ENCODE assay signal across 31 mouse cellular contexts in genomic region chr14:48657241-48657640, GRCm38 (mm10). TPM values are rescaled to one million over a fixed set of nuclear protein-coding genes. Genes with fewer than 3 reads are reported as not detected.
DNase-seq lines count a peak whose midpoint lies in the region; ATAC-seq and TF ChIP-seq lines count a peak whose summit lies in the region.
"Had no signal": no experiment of that assay in that cellular context is flagged by ENCODE, and none has a peak within 500 bp of the region (broad histone marks: within the 10 kb centered on the region; RNA-seq: fewer than 3 reads in every experiment).

No protein-coding gene starts in this region.

- WGBS in forebrain, embryonic 12.5 days: 75% methylated on average over 6 of the region's 6 CpGs
- 72% methylated on average over 6 of the region's 6 CpGs for WGBS in forebrain, embryonic 14.5 days
- WGBS in midbrain, embryonic 11.5 days: 63% methylated on average over 6 of the region's 6 CpGs
- 39% methylated on average over 6 of the region's 6 CpGs for WGBS in midbrain, embryonic 14.5 days
- 52% methylated on average over 6 of the region's 6 CpGs for WGBS in midbrain, postnatal 0 days
- WGBS in heart, embryonic 11.5 days (ENCODE audit: insufficient replicate concordance): 62% methylated on average over 6 of the region's 6 CpGs

- H3K4me2 ChIP-seq in forebrain, embryonic 12.5 days: peak overlapping the region; percentile 15
- H3K4me2 ChIP-seq in forebrain, embryonic 14.5 days (ENCODE audit: low read length): no peak overlapping the region
- peak overlapping the region; percentile 100 for H3K4me2 ChIP-seq in midbrain, embryonic 11.5 days
- H3K4me2 ChIP-seq in midbrain, embryonic 14.5 days (ENCODE audit: low read length): peak overlapping the region; percentile 86
- peak overlapping the region; percentile 40 for H3K4me2 ChIP-seq in midbrain, postnatal 0 days (ENCODE audit: low read depth, low read length, poor library complexity, severe bottlenecking)
- H3K4me2 ChIP-seq in heart, embryonic 11.5 days: no peak overlapping the region
- H3K4me2 ChIP-seq: embryonic facial prominence, embryonic 12.5 days; embryonic facial prominence, embryonic 15.5 days; forebrain, embryonic 15.5 days; heart, embryonic 13.5 days; hindbrain, embryonic 12.5 days; hindbrain, embryonic 15.5 days had no signal

- H3K9ac ChIP-seq in forebrain, embryonic 12.5 days: no peak overlapping the region
- no peak overlapping the region for H3K9ac ChIP-seq in forebrain, embryonic 14.5 days (ENCODE audit: low read length)
- H3K9ac ChIP-seq in midbrain, embryonic 11.5 days (ENCODE audit: low read length): peak overlapping the region; percentile 29; the same call in 1 of the 2 replicates
- no peak overlapping the region for H3K9ac ChIP-seq in midbrain, embryonic 14.5 days (replicated peaks; ENCODE audit: low read length)
- H3K9ac ChIP-seq in midbrain, postnatal 0 days (replicated peaks; ENCODE audit: low read length, poor library complexity, severe bottlenecking): no peak overlapping the region
- H3K9ac ChIP-seq in heart, embryonic 11.5 days (ENCODE audit: low read depth, low read length): no peak overlapping the region
- H3K9ac ChIP-seq: embryonic facial prominence, embryonic 12.5 days; embryonic facial prominence, embryonic 15.5 days; forebrain, embryonic 15.5 days; heart, embryonic 13.5 days; hindbrain, embryonic 12.5 days; hindbrain, embryonic 15.5 days had no signal

- ATAC-seq in forebrain, embryonic 12.5 days (ENCODE audit: low FRiP score): no peak
- no peak for ATAC-seq in forebrain, embryonic 14.5 days
- no peak for ATAC-seq in midbrain, embryonic 11.5 days (ENCODE audit: low FRiP score)
- no peak for ATAC-seq in midbrain, embryonic 14.5 days (ENCODE audit: low FRiP score, low TSS enrichment)
- ATAC-seq in midbrain, postnatal 0 days (ENCODE audit: low FRiP score): no peak
- ATAC-seq in heart, embryonic 11.5 days (replicated peaks; ENCODE audit: insufficient number of reproducible peaks, low FRiP score, low TSS enrichment): no peak
- ATAC-seq: CD4-positive, CD25-positive, alpha-beta regulatory T cell, adult 4 months; forebrain, embryonic 15.5 days had no signal

- H3K9me3 ChIP-seq in forebrain, embryonic 12.5 days: no peaks in the 10 kb centered on the region
- no peaks in the 10 kb centered on the region for H3K9me3 ChIP-seq in forebrain, embryonic 14.5 days (replicated peaks; ENCODE audit: control insufficient read depth, low read length)
- no peaks in the 10 kb centered on the region for H3K9me3 ChIP-seq in midbrain, embryonic 11.5 days (ENCODE audit: control insufficient read depth, low read length)
- H3K9me3 ChIP-seq in midbrain, embryonic 14.5 days (ENCODE audit: control insufficient read depth, low read length): no peaks in the 10 kb centered on the region
- H3K9me3 ChIP-seq in midbrain, postnatal 0 days (ENCODE audit: low read length): no peaks in the 10 kb centered on the region
- no peaks in the 10 kb centered on the region for H3K9me3 ChIP-seq in heart, embryonic 11.5 days (replicated peaks; ENCODE audit: control insufficient read depth, low read length)
- H3K9me3 ChIP-seq: embryonic facial prominence, embryonic 12.5 days; embryonic facial prominence, embryonic 15.5 days; forebrain, embryonic 15.5 days; heart, embryonic 13.5 days; hindbrain, embryonic 12.5 days; hindbrain, embryonic 15.5 days had no signal

- no peak overlapping the region for H3K4me3 ChIP-seq in forebrain, embryonic 12.5 days (replicated peaks)
- H3K4me3 ChIP-seq in forebrain, embryonic 14.5 days (ENCODE audit: low read depth, low read length): no peak overlapping the region
- 0 out of 2 replicates have a peak overlapping the region, but pooled peaks have one; percentile 6 for H3K4me3 ChIP-seq in midbrain, embryonic 11.5 days (ENCODE audit: low read depth, low read length)
- peak overlapping the region; percentile 16 for H3K4me3 ChIP-seq in midbrain, embryonic 14.5 days (replicated peaks; ENCODE audit: low read depth, low read length)
- H3K4me3 ChIP-seq in midbrain, postnatal 0 days (ENCODE audit: low read depth, low read length): no peak overlapping the region
- H3K4me3 ChIP-seq in heart, embryonic 11.5 days (ENCODE audit: low read depth, low read length): no peak overlapping the region
- H3K4me3 ChIP-seq: embryonic facial prominence, embryonic 12.5 days; embryonic facial prominence, embryonic 15.5 days; forebrain, embryonic 15.5 days; heart, embryonic 13.5 days; hindbrain, embryonic 12.5 days; hindbrain, embryonic 15.5 days had no signal

- H3K4me1 ChIP-seq in forebrain, embryonic 12.5 days: peaks cover 72% of the 10 kb centered on the region
- H3K4me1 ChIP-seq in forebrain, embryonic 14.5 days (ENCODE audit: control insufficient read depth, insufficient read depth, low read length): peaks cover 5% of the 10 kb centered on the region; the same call in 1 of the 2 replicates
- H3K4me1 ChIP-seq in midbrain, embryonic 11.5 days (ENCODE audit: control insufficient read depth, insufficient read depth, low read length): peaks cover 70% of the 10 kb centered on the region
- peaks cover 23% of the 10 kb centered on the region for H3K4me1 ChIP-seq in midbrain, embryonic 14.5 days (ENCODE audit: control insufficient read depth, insufficient read depth, low read length)
- H3K4me1 ChIP-seq in midbrain, postnatal 0 days (ENCODE audit: insufficient read depth, low read length): no peaks in the 10 kb centered on the region
- H3K4me1 ChIP-seq in heart, embryonic 11.5 days (ENCODE audit: control insufficient read depth, insufficient read depth, low read length): peaks cover 9% of the 10 kb centered on the region; the same call in 1 of the 2 replicates

- peaks cover 98% of the 10 kb centered on the region for H3K27me3 ChIP-seq in forebrain, embryonic 12.5 days
- peaks cover 94% of the 10 kb centered on the region for H3K27me3 ChIP-seq in forebrain, embryonic 14.5 days (replicated peaks; ENCODE audit: control insufficient read depth, insufficient read depth, low read length)
- peaks cover 4% of the 10 kb centered on the region; the same call in 1 of the 2 replicates for H3K27me3 ChIP-seq in midbrain, embryonic 11.5 days (ENCODE audit: control insufficient read depth, insufficient read depth, low read length)
- peaks cover 34% of the 10 kb centered on the region for H3K27me3 ChIP-seq in midbrain, embryonic 14.5 days (ENCODE audit: control insufficient read depth, insufficient read depth, low read length)
- H3K27me3 ChIP-seq in midbrain, postnatal 0 days (ENCODE audit: insufficient read depth, low read length): peaks cover 35% of the 10 kb centered on the region
- peaks cover 92% of the 10 kb centered on the region for H3K27me3 ChIP-seq in heart, embryonic 11.5 days (ENCODE audit: control insufficient read depth, insufficient read depth, low read length)

- H3K36me3 ChIP-seq in forebrain, embryonic 12.5 days (replicated peaks): no peaks in the 10 kb centered on the region
- H3K36me3 ChIP-seq in forebrain, embryonic 14.5 days (ENCODE audit: control insufficient read depth, insufficient read depth, low read length): no peaks in the 10 kb centered on the region
- peaks cover 7% of the 10 kb centered on the region; the same call in 1 of the 2 replicates for H3K36me3 ChIP-seq in midbrain, embryonic 11.5 days (ENCODE audit: control insufficient read depth, insufficient read depth, low read length)
- H3K36me3 ChIP-seq in midbrain, embryonic 14.5 days (ENCODE audit: control insufficient read depth, insufficient read depth, low read length): peaks cover 18% of the 10 kb centered on the region
- H3K36me3 ChIP-seq in midbrain, postnatal 0 days (ENCODE audit: insufficient read depth, low read length): no peaks in the 10 kb centered on the region
- no peaks in the 10 kb centered on the region for H3K36me3 ChIP-seq in heart, embryonic 11.5 days (ENCODE audit: control insufficient read depth, insufficient read depth, low read length)
- H3K36me3 ChIP-seq: embryonic facial prominence, embryonic 12.5 days; embryonic facial prominence, embryonic 15.5 days; forebrain, embryonic 15.5 days; heart, embryonic 13.5 days; hindbrain, embryonic 12.5 days; hindbrain, embryonic 15.5 days had no signal

- no peak for TF ChIP-seq CTCF in midbrain, postnatal 0 days (IDR thresholded peaks at IDR 0.05)

- DNase-seq in forebrain, embryonic 14.5 days (ENCODE audit: low spot score): no peak
- DNase-seq in midbrain, embryonic 11.5 days (ENCODE audit: low spot score, missing footprints): peak; percentile 91
- peak; percentile 38 for DNase-seq in midbrain, embryonic 14.5 days
- no peak for DNase-seq in midbrain, postnatal 0 days (ENCODE audit: low spot score)
- no peak for DNase-seq in left cerebral cortex, adult 9 months (ENCODE audit: low spot score in 2 of 2)
- no peak for DNase-seq in adrenal gland, postnatal 10 days
- DNase-seq: adrenal gland, adult 2 months; adrenal gland, postnatal 36 days; cerebellum, adult 11 months; cerebellum, adult 2 months; cerebellum, adult 9-11 months; cerebellum, postnatal 25 days; gastrocnemius, postnatal 25 days; heart, adult 18-20 months; heart, postnatal 14 days had no signal

- no peak overlapping the region for H3K27ac ChIP-seq in forebrain, embryonic 12.5 days
- H3K27ac ChIP-seq in forebrain, embryonic 14.5 days (ENCODE audit: low read depth, low read length): no peak overlapping the region
- no peak overlapping the region for H3K27ac ChIP-seq in midbrain, embryonic 11.5 days (ENCODE audit: low read depth, low read length)
- no peak overlapping the region; the same call in 1 of the 2 replicates for H3K27ac ChIP-seq in midbrain, embryonic 14.5 days (replicated peaks; ENCODE audit: low read depth, low read length)
- H3K27ac ChIP-seq in midbrain, postnatal 0 days (ENCODE audit: low read depth, low read length): no peak overlapping the region
- no peak overlapping the region for H3K27ac ChIP-seq in heart, embryonic 11.5 days (ENCODE audit: low read depth, low read length)
- H3K27ac ChIP-seq: embryonic facial prominence, embryonic 12.5 days; embryonic facial prominence, embryonic 15.5 days; forebrain, embryonic 15.5 days; heart, embryonic 13.5 days; hindbrain, embryonic 12.5 days; hindbrain, embryonic 15.5 days had no signal

RNA-seq across cellular contexts. Expression of gene Otx2, which starts 16.4 kb away (rescaled TPM):
- 56.7 and 59.3 TPM in 2 replicates for polyA plus RNA-seq in forebrain, embryonic 12.5 days (2016; fragmentation: Nextera tagmentation; extraction: Ambion mirVana)
- polyA plus RNA-seq in forebrain, embryonic 14.5 days (2014; fragmentation: Nextera tagmentation; extraction: Ambion mirVana): 18.1 and 19.0 TPM in 2 replicates
- 229 and 230 TPM in 2 replicates for polyA plus RNA-seq in midbrain, embryonic 11.5 days (2014; fragmentation: Nextera tagmentation; extraction: Ambion mirVana)
- polyA plus RNA-seq in midbrain, embryonic 14.5 days (2014; fragmentation: Nextera tagmentation; extraction: Ambion mirVana): 103 and 129 TPM in 2 replicates
- total RNA-seq in midbrain, postnatal 0 days (2014; rRNA removed): 90.3 and 93.2 TPM in 2 replicates
- polyA plus RNA-seq in midbrain, postnatal 0 days (2015; fragmentation: Nextera tagmentation; extraction: Ambion mirVana): 61.2 and 62.0 TPM in 2 replicates
- polyA plus RNA-seq in heart, embryonic 11.5 days (2014; fragmentation: Nextera tagmentation; extraction: Ambion mirVana): 0.52 TPM in 1 of 2 replicates, not detected in the other
- total RNA-seq in adrenal gland, postnatal 10 days (2021): not detected
- total RNA-seq: adrenal gland, adult 2 months; adrenal gland, postnatal 36 days; gastrocnemius, adult 8-10 months; gastrocnemius, postnatal 25 days; heart, adult 18-20 months; heart, postnatal 14 days; hematopoietic stem cell, adult 5-6 weeks; MEL had no signal
- polyA plus RNA-seq: adrenal gland, adult 2 months; C2C12; CD4-positive, CD25-positive, alpha-beta regulatory T cell, adult 4 months; gonadal fat pad, adult 2 months; heart, embryonic 13.5 days; heart, embryonic 16.5 days; intestine, embryonic 14.5 days had no signal

Comparison
In these comparisons a context has a peak if more than half of its experiments do, and no peak if none do; other contexts are left out.
1. H3K4me2 ChIP-seq: peak in forebrain, embryonic 12.5 days (single experiment), midbrain, embryonic 11.5 days (single experiment), midbrain, embryonic 14.5 days (single experiment) and midbrain, postnatal 0 days (single experiment); none in forebrain, embryonic 14.5 days (single experiment) and heart, embryonic 11.5 days (single experiment).
2. H3K4me3 ChIP-seq: peak in midbrain, embryonic 11.5 days (single experiment) and midbrain, embryonic 14.5 days (single experiment); none in forebrain, embryonic 12.5 days (single experiment), forebrain, embryonic 14.5 days (single experiment), midbrain, postnatal 0 days (single experiment) and heart, embryonic 11.5 days (single experiment).
3. DNase-seq: peak in midbrain, embryonic 11.5 days (single experiment) and midbrain, embryonic 14.5 days (single experiment); none in forebrain, embryonic 14.5 days (single experiment), midbrain, postnatal 0 days (single experiment), left cerebral cortex, adult 9 months (0 of 2) and adrenal gland, postnatal 10 days (single experiment).
4. RNA of gene Otx2, which starts 16.4 kb away (polyA plus RNA-seq): 229 to 230 TPM in midbrain, embryonic 11.5 days, 103 to 129 TPM in midbrain, embryonic 14.5 days, 61.2 to 62.0 TPM in midbrain, postnatal 0 days, 56.7 to 59.3 TPM in forebrain, embryonic 12.5 days and 18.1 to 19.0 TPM in forebrain, embryonic 14.5 days; 0.52 TPM in heart, embryonic 11.5 days; every median in the first group is over 10 times any median in the second.